Mouse (Mus musculus): ENCODE measurements around the gene Mcf2.

- TF ChIP-seq CTCF (IDR thresholded peaks at IDR 0.05; ENCODE audit: low read depth), result no peak
- no peak for TF ChIP-seq EP300 (optimal IDR thresholded peaks at IDR 0.05)
Measured at GRCm38 (mm10) chrX:60178025-60178743, 705 bp downstream of the Mcf2 start.
